Mouse (Mus musculus) adrenal gland, adult 8-10 months (tissue): ENCODE measurements around the gene Krt75. TPM values are rescaled to one million over a fixed set of nuclear protein-coding genes. Genes with fewer than 3 reads are reported as not detected.

ENCODE experiments used
- microRNA-seq, 2 experiments: library from miRNA; unstranded; fragments of <30 nt; microRNA quantifications; one replicate each; pipeline ENCODE4 v1.2.0; 2022
- total RNA-seq, 4 experiments: library from RNA; stranded (reverse); gene quantifications; 2 replicates each; pipeline ENCODE4 v1.2.4; 2022

The Krt75 gene
- total RNA-seq, 4 experiments from 2014 or later: not detected

Small RNA genes lying within 50 kb of the gene (microRNA-seq; reads per million reads assigned to microRNA genes)
- gene Gm44393 (0 reads per million in 2 experiments), gene Gm44460 (0 reads per million in 2 experiments)

Other genes with a start within 250 kb of the Krt75 start
- 1 to 10 TPM; 7.0 to 9.8 (median 8.1) TPM for gene Krt80, start 203.7 kb downstream of the Krt75 start, total RNA-seq
- gene Krt7, start 162.9 kb downstream of the Krt75 start, total RNA-seq: 1 to 10 TPM; 1.1 to 3.2 (median 1.5) TPM
- gene Krt87, start 135.1 kb downstream of the Krt75 start, total RNA-seq: under 1 TPM in 1 of 4 experiments, not detected in 3; 0.17 TPM
- gene Krt88, start 126.2 kb downstream of the Krt75 start, total RNA-seq: not detected
- not detected for gene Krt81, start 110.2 kb downstream of the Krt75 start, total RNA-seq
- gene Krt86, start 100.4 kb downstream of the Krt75 start, total RNA-seq: not detected
- not detected for gene Krt83, start 82.4 kb downstream of the Krt75 start, total RNA-seq
- gene Gm49425, start 56.6 kb downstream of the Krt75 start, total RNA-seq: not detected
- gene Krt84, start 41.1 kb downstream of the Krt75 start, total RNA-seq: not detected
- gene Krt82, start 23.2 kb downstream of the Krt75 start, total RNA-seq: not detected
- gene Krt90, start 11.0 kb downstream of the Krt75 start, total RNA-seq: not detected
- gene Gm5414, start 54.3 kb upstream of the Krt75 start, total RNA-seq: not detected
- not detected for gene Gm5478, start 73.5 kb upstream of the Krt75 start, total RNA-seq
- not detected for gene Krt6b, start 106.4 kb upstream of the Krt75 start, total RNA-seq
- not detected for gene Krt6a, start 120.4 kb upstream of the Krt75 start, total RNA-seq
- gene Krt5, start 139.0 kb upstream of the Krt75 start, total RNA-seq: not detected
- gene Krt71, start 169.2 kb upstream of the Krt75 start, total RNA-seq: not detected
- gene Krt72, start 212.6 kb upstream of the Krt75 start, total RNA-seq: not detected
- not detected for gene Krt73, start 228.4 kb upstream of the Krt75 start, total RNA-seq
- not detected for gene Krt2, start 244.3 kb upstream of the Krt75 start, total RNA-seq